Mouse (Mus musculus) macrophage (primary cell): ENCODE data around the gene Lad1. TPM values are rescaled to one million over a fixed set of nuclear protein-coding genes. Genes with fewer than 3 reads are reported as not detected.

ENCODE experiments used
- H3K27ac ChIP-seq: fragments of 350-480 bp; formaldehyde crosslinking; 2 replicates; pipeline ENCODE4 v1.9.0; 2021
- H3K36me3 ChIP-seq: fragments of 350-480 bp; formaldehyde crosslinking; 2 replicates; pipeline ENCODE4 v1.9.0; 2021; ENCODE audit errors: inconsistent target
- H3K4me3 ChIP-seq: fragments of 350-480 bp; formaldehyde crosslinking; 2 replicates; pipeline ENCODE4 v1.9.0; 2021; ENCODE audit errors: inconsistent target
- H3K79me2 ChIP-seq: fragments of 350-480 bp; formaldehyde crosslinking; 2 replicates; pipeline ENCODE4 v1.9.0; 2021; ENCODE audit errors: inconsistent target
- WGBS: methylation state at CpG from one replicate; pipeline ENCODE4 v1.1.7; 2026; ENCODE audit warnings: inconsistent platforms; ENCODE audit not compliant: missing documents; 5-methylcytosine and 5-hydroxymethylcytosine counted together
- polyA plus RNA-seq: library from polyadenylated mRNA; stranded (reverse); fragments of 250-400 nt; gene quantifications from 3 replicates; pipeline ENCODE4 v1.2.4, GENCODE M21; 2018; ENCODE audit warnings: inconsistent platforms

Gene Lad1
- polyA plus RNA-seq, 1 experiment from 2014 or later: 0.49 TPM

DNA sequence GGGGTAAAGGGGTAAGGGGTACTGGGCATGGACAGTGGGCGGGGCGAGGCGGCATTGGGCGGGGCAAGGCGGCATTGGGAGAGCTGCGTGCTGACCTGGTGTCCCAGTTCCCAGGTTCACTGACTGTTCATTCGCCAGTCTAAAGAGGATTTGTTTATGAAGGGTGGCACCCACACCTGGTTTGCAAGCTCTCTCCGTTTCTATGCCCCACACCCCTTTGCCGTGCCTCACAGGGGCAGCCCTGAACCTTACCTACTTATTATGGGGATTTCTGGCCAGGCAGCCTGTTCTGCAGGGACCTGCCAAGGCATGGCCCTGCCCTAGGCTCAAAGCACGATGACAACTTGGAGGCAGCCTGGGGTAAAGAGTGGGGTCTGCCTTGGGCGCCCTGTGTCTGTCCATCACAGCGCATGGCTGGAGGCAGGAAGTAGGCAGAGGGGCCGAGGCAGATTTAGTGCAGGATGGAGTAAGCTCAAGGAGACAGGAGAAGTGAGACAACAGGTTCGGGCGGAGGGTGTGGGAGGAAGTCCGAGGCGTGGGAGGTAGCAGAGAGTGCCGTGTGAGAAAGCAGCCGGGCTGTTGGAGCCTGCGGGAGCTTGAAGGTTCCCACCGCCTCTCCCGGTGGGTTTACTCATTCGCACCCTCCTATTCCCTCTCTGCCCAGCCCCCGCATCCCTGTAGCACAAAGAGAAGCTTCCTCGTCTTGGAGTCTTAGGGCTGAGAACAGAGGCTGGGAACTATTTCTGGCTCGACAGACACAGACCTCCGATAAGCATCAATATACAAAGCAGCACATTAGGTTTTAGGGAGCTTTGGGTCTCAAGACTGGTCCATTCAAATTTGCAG is 24.8 kb upstream of the Lad1 start:
- Histone ChIP-seq H3K79me2 (no peaks in the 10 kb centered on the region), H3K36me3 (no peaks in the 10 kb centered on the region), H3K27ac (no peak overlapping the region), H3K4me3 (peak overlapping the region; percentile 11; the same call in 1 of the 2 replicates)
- WGBS: 29% methylated on average over 22 of the region's 27 CpGs

DNA sequence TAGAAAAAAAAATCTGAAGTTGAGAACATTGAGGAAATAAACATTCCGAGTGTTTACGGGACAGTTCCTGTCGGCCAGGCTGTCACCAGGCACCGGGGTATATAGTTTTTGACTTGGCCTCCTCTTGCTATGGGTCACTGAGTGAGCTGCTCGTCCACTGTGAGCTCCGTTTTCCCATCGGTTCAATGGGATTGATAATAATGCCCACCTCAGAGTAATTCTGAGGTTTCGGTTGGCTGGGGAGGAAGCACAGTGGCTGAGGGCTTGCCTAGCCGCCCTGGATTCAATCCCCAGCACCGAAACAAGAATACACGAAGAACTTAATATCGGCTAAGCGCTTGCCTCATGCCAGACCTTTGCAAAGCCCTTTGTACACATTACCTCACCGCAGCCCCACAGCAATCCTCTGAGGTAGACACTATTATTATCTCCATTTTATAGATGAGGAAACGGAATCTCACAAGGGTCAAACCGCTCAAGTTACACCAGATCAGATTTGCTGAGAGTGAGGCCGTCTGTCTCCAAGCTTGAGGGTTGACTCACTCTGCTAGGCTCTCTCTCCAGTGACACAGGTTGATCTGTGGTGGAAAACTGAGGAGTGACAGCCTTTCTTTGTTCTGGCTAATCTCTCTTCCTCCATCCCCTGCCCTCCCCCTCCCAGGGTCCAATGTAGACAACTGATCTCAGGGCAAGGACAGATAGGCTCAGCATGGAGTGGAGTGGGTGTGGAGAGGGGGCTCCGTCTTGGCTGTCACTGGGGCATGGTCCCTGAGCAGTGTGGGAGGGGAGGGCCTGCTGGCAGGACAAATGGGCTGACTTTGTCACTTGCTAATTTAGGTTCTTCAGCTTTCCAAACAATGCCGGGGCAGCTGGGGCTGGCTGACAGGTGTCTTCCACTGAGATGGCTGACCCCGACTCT is 23.9 kb upstream of the Lad1 start:
- peak overlapping the region; percentile 11; the same call in 1 of the 2 replicates for H3K4me3 ChIP-seq
- no peaks in the 10 kb centered on the region for H3K36me3 ChIP-seq
- no peaks in the 10 kb centered on the region for H3K79me2 ChIP-seq
- 24% methylated on average over 20 of the region's 20 CpGs for WGBS
- H3K27ac ChIP-seq: no peak overlapping the region

DNA sequence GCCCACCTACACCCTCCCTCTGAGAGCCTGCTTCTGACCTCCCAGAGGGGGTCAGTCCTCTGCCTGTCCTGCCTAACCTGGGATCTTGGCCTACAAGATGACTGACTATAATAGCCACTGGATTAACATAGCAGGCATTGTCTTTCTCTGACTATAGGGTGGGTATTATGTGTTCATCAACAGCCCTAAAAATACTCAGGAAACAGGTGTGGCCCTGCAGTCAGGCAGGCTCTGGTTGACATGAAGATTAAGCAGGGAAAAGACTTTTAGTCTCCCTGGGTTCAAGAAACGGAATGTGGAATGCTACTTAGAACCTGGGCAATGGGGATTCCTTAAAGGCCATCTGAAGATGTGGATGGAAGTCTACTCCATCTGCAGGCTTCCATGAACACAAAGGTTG is 19.9 kb upstream of the Lad1 start:
- no peak overlapping the region for H3K4me3 ChIP-seq
- no peaks in the 10 kb centered on the region for H3K36me3 ChIP-seq
- no peaks in the 10 kb centered on the region for H3K79me2 ChIP-seq
- H3K27ac ChIP-seq: no peak overlapping the region
- WGBS: 78% methylated on average over 1 of the region's 1 CpGs

DNA sequence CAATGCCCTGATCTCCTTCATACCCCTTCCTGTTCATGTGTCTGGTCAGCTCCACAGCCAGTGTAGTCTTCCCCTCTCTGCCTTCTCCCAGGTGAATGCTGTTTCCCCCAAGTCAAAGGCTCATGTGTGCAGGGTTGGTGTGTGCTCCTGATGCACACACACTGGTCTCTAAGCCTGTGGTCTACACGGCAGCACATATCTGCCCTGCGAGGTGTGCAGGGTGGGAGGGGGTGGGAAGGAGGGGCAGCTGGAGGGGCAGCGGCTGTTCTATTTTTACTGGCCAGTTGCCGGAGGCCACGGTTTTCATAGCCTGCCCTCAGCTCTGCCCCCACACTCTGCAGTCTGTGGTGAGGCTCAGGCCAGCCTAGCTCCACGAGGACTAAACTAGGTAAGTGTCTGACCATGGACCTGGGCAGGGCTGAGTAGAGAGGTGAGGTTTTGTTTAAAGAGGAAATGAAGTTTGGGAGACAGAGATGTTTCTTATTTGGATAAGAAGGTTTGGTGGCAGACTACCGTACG is 19.2 kb upstream of the Lad1 start:
- H3K36me3 ChIP-seq: no peaks in the 10 kb centered on the region
- no peak overlapping the region for H3K27ac ChIP-seq
- WGBS: 75% methylated on average over 8 of the region's 8 CpGs
- H3K79me2 ChIP-seq: no peaks in the 10 kb centered on the region
- H3K4me3 ChIP-seq: no peak overlapping the region

DNA sequence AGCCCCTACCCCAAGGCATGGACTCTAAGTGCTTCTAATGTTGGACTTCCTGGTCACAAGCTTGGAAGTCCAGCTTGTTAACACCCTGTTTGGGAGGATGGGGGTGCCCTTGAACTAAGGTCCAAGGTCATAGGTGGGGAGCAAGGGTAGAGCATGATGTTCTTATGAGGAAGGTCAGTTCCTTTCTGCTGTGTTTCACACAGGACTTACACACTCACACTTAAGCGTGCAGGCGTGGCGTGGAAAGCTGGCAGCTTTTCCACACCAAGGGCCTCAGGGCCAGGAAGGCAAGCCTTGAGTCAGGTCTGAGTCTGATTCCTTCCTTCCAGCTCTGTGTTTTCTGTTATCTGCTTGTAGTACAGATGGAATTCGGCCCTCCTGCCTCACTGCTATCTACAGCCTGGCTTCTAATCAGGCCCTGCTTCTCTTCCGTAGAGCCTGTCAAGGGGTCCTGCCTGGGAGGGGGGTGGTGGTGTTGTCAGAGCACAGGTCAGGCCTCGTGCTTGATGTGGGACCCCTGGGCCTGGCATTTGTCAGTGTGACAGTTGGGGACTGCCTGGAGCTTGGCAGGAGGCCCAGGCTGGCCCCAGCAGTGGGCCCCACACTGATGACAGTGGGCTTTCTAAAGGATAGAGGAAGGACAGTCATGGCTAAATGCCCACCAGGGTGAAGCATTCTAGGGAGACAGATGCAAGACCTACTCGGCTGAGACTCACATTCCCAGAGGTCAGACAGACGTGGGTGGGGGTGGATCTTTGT is 18.0 kb upstream of the Lad1 start:
- 73% methylated on average over 8 of the region's 8 CpGs for WGBS
- no peak overlapping the region for H3K27ac ChIP-seq
- no peaks in the 10 kb centered on the region for H3K36me3 ChIP-seq
- no peaks in the 10 kb centered on the region for H3K79me2 ChIP-seq
- no peak overlapping the region for H3K4me3 ChIP-seq

DNA sequence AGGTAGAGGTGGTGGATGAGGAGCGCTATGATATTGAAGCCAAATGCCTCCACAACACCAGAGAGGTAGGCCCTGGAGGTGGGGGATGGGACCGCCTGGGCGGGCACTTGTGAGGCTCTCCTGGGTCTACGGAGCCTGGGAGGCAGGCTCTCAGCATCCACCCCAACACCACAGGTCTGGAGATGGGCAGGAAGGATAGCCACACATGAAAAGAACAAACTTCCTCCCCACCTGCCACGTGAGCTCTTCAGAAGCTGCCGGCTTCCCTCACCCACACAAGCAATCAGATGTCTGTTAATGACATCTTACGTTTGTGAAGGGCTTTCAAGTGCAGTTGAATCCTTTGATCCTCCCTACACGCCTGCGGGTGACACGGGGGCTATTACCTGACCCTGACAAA is 10.9 kb upstream of the Lad1 start:
- no peak overlapping the region for H3K4me3 ChIP-seq
- no peaks in the 10 kb centered on the region for H3K36me3 ChIP-seq
- no peak overlapping the region for H3K27ac ChIP-seq
- WGBS: 83% methylated on average over 10 of the region's 10 CpGs
- H3K79me2 ChIP-seq: no peaks in the 10 kb centered on the region

DNA sequence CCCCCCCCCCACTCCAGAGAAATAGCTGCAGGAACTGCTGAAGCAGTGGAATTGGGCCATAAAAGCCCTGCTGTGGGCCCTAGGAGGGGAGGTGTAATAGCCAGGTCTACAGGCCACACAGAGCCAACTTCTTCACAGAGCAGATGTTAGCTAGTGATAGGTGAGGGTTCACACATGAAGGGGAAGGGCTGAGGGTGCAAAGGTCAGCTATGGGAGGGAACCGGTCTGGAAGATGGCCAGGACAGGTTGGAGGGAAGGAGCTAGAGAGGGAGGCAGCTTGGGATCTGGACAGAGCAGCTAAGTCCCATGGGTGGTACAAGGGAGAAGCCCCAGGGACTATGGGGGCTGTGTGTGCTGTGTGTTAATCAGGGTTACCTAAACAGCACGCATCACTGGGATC is 8.2 kb upstream of the Lad1 start:
- H3K79me2 ChIP-seq: no peaks in the 10 kb centered on the region
- 91% methylated on average over 2 of the region's 2 CpGs for whole genome bisulfite sequencing
- H3K36me3 ChIP-seq: no peaks in the 10 kb centered on the region
- H3K4me3 ChIP-seq: no peak overlapping the region
- no peak overlapping the region for H3K27ac ChIP-seq

DNA sequence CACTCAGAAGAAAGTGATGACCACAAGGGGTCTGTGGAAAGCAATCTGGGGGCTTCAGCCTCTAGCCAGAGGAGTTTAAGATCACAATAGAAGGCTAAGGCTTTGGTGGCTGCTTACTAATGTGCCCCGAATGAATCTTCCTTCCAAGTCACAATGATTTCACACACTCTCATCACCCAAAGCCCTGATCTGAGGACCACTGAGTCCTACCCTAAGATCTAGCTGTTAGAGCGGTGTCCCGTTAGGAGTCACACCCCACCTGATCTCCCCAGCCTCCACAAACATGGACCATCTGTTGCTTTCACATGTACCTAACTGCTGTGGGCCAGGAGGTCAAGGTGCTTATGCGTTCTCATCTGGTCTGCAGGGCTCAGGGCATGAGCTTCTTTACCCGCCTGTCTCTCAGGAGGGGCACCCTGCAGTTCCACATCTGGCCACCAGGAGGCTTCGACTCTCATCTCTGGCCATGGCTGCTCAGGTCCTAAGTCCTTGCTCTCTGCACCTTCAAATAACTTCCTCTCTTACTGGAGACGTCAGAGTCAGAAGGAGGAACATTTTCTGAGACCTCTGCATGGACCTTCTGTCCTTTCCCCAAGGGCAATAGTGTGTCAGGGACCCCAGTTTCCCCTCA is 7.3 kb upstream of the Lad1 start:
- Histone ChIP-seq H3K27ac (no peak overlapping the region), H3K36me3 (no peaks in the 10 kb centered on the region), H3K4me3 (no peak overlapping the region), H3K79me2 (no peaks in the 10 kb centered on the region)
- WGBS: 35% methylated on average over 7 of the region's 7 CpGs

DNA sequence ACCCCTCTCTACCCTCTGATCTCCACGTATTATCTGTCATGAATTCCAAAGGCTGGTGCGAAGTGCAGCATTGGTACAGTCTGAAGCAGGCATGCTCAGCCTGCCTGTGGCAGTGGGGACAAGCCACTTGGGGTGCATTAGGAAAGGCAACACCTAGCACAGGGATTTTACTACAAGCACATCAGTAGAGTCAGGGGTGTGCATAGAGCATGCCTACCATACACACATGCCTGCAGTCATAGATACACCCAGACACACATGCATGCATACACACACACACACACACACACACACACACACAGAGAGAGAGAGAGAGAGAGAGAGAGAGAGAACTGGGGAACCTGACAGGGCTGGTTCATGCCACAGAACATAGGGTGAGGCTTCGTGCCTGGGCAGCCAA is 6.2 kb upstream of the Lad1 start:
- Histone ChIP-seq H3K79me2 (no peaks in the 10 kb centered on the region), H3K4me3 (no peak overlapping the region), H3K36me3 (no peaks in the 10 kb centered on the region), H3K27ac (no peak overlapping the region)
- 93% methylated on average over 3 of the region's 3 CpGs for WGBS

DNA sequence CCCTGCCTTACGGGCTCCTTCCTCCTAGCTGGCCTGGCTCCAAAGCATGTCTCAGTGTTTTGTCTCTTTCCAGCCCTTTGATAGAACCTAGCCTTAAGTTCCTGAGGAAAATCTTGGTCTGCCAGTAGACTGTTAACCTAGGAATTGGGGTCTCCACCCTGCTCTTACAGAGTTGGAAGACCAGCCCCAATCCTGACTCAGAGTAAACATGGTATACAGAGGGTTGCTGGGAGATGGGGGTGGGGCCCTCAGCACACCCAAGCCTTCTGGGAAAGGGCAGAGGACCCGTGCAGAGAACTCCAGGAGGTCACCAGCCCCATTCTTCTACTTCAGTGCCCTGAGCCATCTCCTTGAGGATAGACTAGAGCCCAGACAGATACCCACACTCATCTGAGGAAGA is 5.8 kb upstream of the Lad1 start:
- no peaks in the 10 kb centered on the region for H3K79me2 ChIP-seq

DNA sequence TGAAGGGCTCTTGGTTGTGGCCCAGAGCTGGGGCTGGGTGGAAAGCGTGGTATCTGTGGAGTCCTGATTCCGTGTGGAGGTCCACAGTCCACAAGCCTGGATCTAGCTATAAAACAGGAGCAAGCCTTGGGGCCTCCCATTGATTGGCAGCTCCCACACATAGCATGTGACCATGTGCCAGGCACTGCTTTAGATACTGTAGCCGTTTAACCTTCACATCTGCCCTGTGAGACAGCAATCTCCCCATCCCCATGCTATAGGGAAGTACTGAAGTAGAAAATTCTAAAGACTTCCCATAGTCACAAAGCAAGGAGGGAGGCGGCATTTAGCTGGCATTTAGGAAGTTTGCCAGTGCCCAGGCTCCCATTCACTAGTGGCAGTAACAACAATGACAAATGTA is 5.3 kb upstream of the Lad1 start:
- 61% methylated on average over 4 of the region's 4 CpGs for WGBS
- Histone ChIP-seq H3K27ac (no peak overlapping the region), H3K79me2 (no peaks in the 10 kb centered on the region), H3K4me3 (no peak overlapping the region), H3K36me3 (no peaks in the 10 kb centered on the region)

More for the DNA sequence above, 5.8 kb upstream of the Lad1 start:
- 59% methylated on average over 2 of the region's 2 CpGs for WGBS
- Histone ChIP-seq H3K27ac (no peak overlapping the region), H3K36me3 (no peaks in the 10 kb centered on the region), H3K4me3 (no peak overlapping the region)

DNA sequence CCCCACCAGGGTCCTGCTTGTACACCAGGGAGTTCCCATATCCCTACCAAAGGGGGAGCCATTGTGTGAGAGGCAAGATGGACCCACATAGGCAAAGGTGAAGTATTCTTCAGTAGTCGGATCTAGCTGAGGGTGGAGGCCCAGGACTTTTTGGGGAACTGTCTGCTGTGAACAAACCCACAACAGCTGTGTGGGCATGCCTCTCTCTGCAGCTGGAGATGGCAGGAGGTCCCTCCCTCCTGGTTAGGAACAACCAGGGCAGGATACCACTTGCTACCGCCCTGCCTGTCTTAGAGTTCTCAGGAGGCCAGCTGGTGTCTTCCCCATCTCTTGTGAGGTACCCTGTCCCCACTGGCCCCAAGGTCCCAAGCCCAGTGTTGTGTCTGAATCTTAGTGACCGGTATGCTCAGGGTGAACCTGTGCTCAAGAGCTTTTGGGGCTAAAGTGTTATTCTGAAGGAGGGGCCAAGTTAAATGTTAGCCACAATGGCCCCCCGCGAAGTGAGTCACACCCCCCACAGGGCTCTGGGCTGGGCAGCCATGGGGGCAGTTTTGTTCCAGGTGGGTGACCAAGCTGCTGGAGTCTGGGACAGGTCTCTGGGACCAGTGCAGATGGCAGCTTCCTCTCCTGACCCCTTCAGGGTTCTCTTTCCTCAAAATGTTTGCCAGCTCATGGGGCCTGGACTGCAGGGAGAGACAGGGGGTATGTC is 4.6 kb upstream of the Lad1 start:
- WGBS: 44% methylated on average over 5 of the region's 5 CpGs
- no peaks in the 10 kb centered on the region for H3K79me2 ChIP-seq
- H3K4me3 ChIP-seq: no peak overlapping the region
- no peaks in the 10 kb centered on the region for H3K36me3 ChIP-seq
- no peak overlapping the region for H3K27ac ChIP-seq

DNA sequence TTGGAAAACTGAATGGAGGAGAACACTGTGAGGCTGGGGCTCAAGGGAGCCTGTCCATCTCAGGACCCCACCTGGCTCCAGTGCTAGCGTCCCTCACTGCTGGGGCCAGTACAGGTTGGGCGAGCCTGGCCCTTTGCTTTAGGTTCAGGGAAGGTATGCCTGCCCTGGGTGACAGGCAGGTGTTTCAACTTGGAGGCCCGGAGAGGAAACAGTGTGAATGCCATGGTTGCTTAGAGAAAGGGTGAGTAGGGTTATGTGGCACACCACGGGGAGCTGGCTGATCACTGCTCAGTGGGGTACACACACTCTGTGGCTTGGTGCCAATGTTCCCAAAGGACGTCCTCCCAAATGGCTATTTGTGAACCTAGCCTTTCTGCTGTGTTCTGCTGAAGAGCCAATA is 3.9 kb upstream of the Lad1 start:
- Histone ChIP-seq H3K27ac (no peak overlapping the region), H3K79me2 (no peaks in the 10 kb centered on the region), H3K36me3 (no peaks in the 10 kb centered on the region), H3K4me3 (no peak overlapping the region)
- 73% methylated on average over 5 of the region's 5 CpGs for WGBS
